Mouse (Mus musculus): ENCODE results near the gene Gm10719. TPM values are rescaled to one million over a fixed set of nuclear protein-coding genes. Genes with fewer than 3 reads are reported as not detected.

Gene Gm10719
- polyA plus RNA-seq (2014; fragmentation: Illumina TruSeq; extraction: RNeasy Lipid Tissue Mini Kit (QIAGEN cat#74804); ENCODE audit: low read depth, low replicate concordance), result not detected

GRCm38 (mm10) chr9:3017108-3017507 is at the start of gene Gm10719:
TSS of gene Gm10719 (plus strand) at chr9:3017408.

GRCm38 (mm10) chr9:3000445-3000972 is 16.7 kb upstream of the Gm10719 start, which contains the start of gene Gm10722:
TSS of gene Gm10722 (plus strand) at chr9:3000922.

GRCm38 (mm10) chr9:3002794-3003396 is 14.3 kb upstream of the Gm10719 start, which contains the start of gene Gm11168:
TSS of gene Gm11168 (plus strand) at chr9:3003346.

GRCm38 (mm10) chr9:3012733-3013279 is 4.4 kb upstream of the Gm10719 start, which contains the start of gene Gm10721:
TSS of gene Gm10721 (plus strand) at chr9:3013140.

GRCm38 (mm10) chr9:3015354-3015753 is 1.9 kb upstream of the Gm10719 start, which contains the start of gene Gm10720:
TSS of gene Gm10720 (plus strand) at chr9:3015654.

GRCm38 (mm10) chr9:3023312-3023984 is 6.2 kb downstream of the Gm10719 start, which contains the start of gene Gm10718:
TSS of gene Gm10718 (plus strand) at chr9:3023547.

GRCm38 (mm10) chr9:3024912-3025467 is 7.8 kb downstream of the Gm10719 start, which contains the start of gene Gm10717:
TSS of gene Gm10717 (plus strand) at chr9:3025417.

GRCm38 (mm10) chr9:3034299-3034698 is 17.1 kb downstream of the Gm10719 start, which contains the start of gene Gm17535:
TSS of gene Gm17535 (plus strand) at chr9:3034599.

GRCm38 (mm10) chr9:3036577-3036976 is 19.4 kb downstream of the Gm10719 start, which contains the start of gene Gm10715:
TSS of gene Gm10715 (plus strand) at chr9:3036877.

Other genes with a start within 250 kb of the Gm10719 start
- not detected for gene Gm10722, start 16.5 kb upstream of the Gm10719 start, polyA plus RNA-seq (2014; fragmentation: Illumina TruSeq; extraction: RNeasy Lipid Tissue Mini Kit (QIAGEN cat#74804); ENCODE audit: low read depth, low replicate concordance)
- not detected for gene Gm11168, start 14.1 kb upstream of the Gm10719 start, polyA plus RNA-seq (2014; fragmentation: Illumina TruSeq; extraction: RNeasy Lipid Tissue Mini Kit (QIAGEN cat#74804); ENCODE audit: low read depth, low replicate concordance)
- gene Gm10721, start 4.3 kb upstream of the Gm10719 start, polyA plus RNA-seq (2014; fragmentation: Illumina TruSeq; extraction: RNeasy Lipid Tissue Mini Kit (QIAGEN cat#74804); ENCODE audit: low read depth, low replicate concordance), result not detected
- not detected for gene Gm10720, start 1.8 kb upstream of the Gm10719 start, polyA plus RNA-seq (2014; fragmentation: Illumina TruSeq; extraction: RNeasy Lipid Tissue Mini Kit (QIAGEN cat#74804); ENCODE audit: low read depth, low replicate concordance)
- not detected for gene Gm10718, start 6.1 kb downstream of the Gm10719 start, polyA plus RNA-seq (2014; fragmentation: Illumina TruSeq; extraction: RNeasy Lipid Tissue Mini Kit (QIAGEN cat#74804); ENCODE audit: low read depth, low replicate concordance)
- gene Gm10717, start 8.0 kb downstream of the Gm10719 start, polyA plus RNA-seq (2014; fragmentation: Illumina TruSeq; extraction: RNeasy Lipid Tissue Mini Kit (QIAGEN cat#74804); ENCODE audit: low read depth, low replicate concordance), result not detected
- not detected for gene Gm17535, start 17.2 kb downstream of the Gm10719 start, polyA plus RNA-seq (2014; fragmentation: Illumina TruSeq; extraction: RNeasy Lipid Tissue Mini Kit (QIAGEN cat#74804); ENCODE audit: low read depth, low replicate concordance)
- not detected for gene Gm10715, start 19.5 kb downstream of the Gm10719 start, polyA plus RNA-seq (2014; fragmentation: Illumina TruSeq; extraction: RNeasy Lipid Tissue Mini Kit (QIAGEN cat#74804); ENCODE audit: low read depth, low replicate concordance)

Data from kidney, adult 10 weeks (tissue).